Mouse (Mus musculus) forelimb bud, embryonic 11.5 days (tissue): ENCODE results near the gene Wnt7a.

Experiments used
- DNase-seq: peaks from one replicate; pipeline ENCODE4 v3.0.0-alpha.2; 2012; ENCODE audit warnings: low read depth, low spot score

Wnt7a gene

GRCm38 (mm10) chr6:91339612-91340246 is 71.4 kb downstream of the Wnt7a start:
- DNase-seq = peak; percentile 25

DNA sequence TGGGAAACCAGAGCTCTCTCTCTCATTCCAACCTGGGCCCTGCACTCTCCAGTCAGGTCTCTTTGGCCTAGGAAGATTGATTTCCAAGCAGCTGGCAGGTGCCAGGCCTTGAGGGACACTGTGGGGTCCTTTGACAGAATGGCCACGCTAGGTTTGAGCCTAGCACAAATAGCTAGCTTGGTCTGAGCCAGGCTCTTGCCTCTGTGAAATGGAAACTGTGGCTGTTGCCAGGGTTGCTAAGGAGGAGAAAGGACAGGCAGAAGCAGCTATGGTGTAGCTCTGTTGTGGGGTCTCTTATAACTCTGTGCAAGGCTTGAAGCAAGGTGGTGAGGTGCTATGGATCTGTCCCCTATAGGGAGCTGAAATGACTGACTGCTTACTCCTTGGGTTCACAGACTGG is 75.7 kb downstream of the Wnt7a start:
- no peak for DNase-seq

DNA sequence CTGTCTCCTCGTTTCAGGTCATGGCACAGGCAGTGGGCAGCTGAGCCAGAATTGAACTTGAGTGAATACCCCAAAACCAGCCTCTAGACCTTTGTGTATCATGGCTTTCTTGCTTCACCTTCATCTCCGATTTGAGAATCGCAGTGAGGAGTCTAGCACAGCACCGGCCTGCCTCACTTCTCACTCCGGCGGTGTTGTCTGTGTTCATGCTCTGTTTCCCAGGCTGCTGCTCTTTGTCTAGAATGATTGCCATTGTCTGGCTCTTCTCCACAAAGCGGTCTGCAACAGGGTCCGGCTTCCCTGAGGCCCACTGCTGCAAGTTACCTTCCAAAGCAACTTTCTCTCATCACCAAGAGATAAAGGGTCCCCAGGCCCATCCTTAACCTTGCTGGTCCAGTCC is 79.3 kb downstream of the Wnt7a start:
- no peak for DNase-seq

DNA sequence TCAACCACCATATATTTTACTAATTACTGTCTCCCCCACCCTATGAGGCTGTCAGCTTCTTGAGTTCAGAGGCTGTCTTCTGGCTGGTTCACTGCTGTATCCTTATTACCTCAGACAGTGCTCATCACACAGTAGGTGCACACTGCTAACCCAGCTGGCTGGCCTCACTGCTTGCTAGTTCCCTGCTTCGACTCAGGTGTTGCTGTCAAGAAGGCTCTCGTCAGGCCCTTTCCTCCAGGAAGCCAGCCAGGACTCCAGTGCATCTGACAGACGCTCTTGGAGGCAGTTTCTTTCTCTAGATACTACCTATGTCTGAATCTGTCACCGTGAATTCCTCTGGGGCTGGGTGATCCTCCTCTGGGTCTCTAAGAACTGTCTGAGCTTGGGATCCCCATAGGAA is 85.6 kb downstream of the Wnt7a start:
- no peak for DNase-seq

- DNase-seq = no peak
Observed at GRCm38 (mm10) chr6:91324752-91325151, 86.4 kb downstream of the Wnt7a start.

- no peak for DNase-seq
Observed at GRCm38 (mm10) chr6:91322001-91322772, 89.0 kb downstream of the Wnt7a start.
